Mouse (Mus musculus) layer of hippocampus, adult 8-10 months (tissue): ENCODE measurements at regions not wholly inside any gene's neighbourhood (a gene's known extent, or its start where the extent isn't known, plus 50 kb on each side); places are given as distances from the start of the nearest gene placed in this dataset.
A peak's percentile ranks its signal among the peaks of the same experiment; 100 is the strongest.

Experiments
- DNase-seq, 2 experiments: peaks; one replicate each; pipeline ENCODE4 v3.0.0; 2022; ENCODE audit warnings: low spot score in 2 of 2

DNA sequence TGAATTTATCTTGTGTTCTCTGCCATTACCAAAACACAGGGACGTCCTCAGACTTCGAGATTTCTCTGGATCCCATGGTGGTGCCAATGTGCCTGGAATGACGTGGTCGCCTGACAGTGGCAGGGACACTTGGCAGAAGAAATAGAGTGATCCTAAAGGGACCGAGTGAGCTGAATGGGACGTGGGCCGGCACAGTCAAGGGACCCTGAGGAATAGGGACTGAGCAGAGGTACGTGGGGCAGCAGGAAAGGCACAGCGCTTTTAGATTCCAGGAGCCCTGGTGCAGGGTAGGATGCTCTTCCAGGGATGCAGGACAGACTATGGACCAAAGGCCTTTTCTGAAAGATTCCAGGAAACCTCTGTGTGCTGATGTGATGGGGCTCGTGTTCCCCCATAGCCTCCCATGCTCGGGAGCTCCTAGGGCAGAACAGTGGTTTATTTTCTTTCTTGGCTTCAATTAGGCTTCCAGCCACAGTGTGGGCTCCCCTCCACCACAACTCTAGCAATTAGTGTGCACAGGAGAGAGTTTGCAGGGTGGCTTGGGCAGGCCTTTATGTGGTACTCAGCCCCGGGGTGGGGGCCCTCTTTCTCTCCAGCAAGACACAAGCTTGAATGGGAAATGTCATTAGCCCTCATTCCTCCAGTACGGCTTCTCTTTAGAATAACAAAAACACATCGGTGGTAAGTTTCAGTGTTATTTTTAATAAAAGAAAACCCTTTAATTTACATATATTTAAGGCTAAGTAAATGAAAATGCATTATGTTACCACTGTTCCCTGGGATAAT is 143.0 kb upstream of the A230072I06Rik start:
- peak; percentile 18 to 19 for DNase-seq

- no peak for DNase-seq
These were observed 142.5 kb upstream of the A230072I06Rik start for GRCm38 (mm10) chr8:12136178-12136455.

DNA sequence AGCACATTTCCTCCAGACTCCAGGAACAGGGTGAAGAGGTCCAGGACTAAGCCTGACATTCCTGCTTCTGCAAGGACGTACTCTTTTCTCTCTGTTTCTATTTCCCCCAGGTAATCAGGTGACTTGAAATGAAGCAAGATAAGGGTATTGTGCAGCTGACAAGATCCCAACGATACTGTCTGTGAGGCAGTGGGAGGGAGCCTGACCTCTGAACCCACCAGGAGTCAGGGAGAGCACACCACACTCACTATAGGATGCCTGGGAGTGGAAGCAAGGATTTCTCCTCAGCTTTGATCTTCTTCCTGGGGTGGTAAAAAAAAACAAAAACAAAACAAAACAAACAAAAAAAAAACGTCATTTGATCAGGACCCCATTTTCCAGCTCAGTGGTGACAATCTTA is 141.1 kb upstream of the A230072I06Rik start:
- DNase-seq: no peak

DNA sequence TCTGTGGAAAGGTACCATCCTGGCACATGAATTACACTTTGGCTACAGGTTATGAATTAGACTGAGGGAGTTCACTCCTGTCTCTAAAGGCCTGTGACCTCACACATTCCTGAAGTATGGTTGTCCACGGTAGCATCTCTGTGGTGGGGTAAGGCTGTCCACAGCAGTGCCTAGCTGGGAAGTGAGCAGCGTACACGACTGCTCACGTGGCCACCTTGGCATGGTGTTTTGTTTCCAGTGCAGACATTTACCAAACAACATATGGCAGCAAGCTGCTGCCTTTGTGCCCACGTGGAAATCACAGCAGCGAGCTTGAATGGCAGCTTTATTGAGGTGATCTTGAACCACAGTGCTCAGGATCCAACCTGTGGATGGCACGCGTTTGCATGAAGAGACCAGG is 140.7 kb upstream of the A230072I06Rik start:
- peak in 1 of 2 experiments; percentile 32 for DNase-seq

DNA sequence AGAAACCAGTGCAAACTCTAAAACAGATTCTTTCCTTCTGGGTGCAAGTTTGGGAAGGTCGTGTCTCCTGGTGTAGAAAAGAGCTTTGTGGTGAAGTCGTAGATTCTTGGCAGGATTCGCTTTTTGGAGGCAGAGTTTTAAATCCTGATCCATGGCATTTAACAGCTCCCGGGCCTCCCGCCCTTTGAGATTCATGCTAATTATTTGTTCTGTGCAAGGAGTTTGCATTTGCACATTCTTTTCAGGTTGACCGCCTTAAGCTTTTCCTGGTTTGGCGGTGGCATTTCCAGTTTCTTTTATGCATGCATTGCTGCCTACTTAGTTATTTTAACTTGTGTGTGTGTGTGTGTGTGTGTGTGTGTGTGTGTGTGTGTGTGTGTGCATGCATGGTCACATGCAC is 126.9 kb upstream of the A230072I06Rik start:
- no peak for DNase-seq

DNA sequence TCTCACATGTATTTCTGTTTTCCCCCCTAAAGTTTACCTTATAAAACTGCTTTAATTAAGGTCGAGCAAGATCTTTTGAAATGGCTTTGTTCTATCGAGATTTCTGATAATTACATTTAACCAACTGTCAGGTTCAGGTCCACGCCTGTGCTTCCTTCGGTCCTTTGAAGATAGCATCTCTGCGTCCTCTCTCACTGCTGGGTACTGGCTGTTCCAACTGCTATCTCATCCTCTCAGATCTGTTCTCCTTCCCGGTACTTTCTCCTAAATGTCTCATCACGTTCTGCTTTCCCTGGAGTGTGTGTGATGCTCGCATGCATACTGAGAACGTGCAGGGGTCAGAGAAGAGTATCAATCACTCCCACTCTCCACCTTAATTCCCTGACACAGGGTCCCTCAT is 125.8 kb upstream of the A230072I06Rik start:
- DNase-seq: no peak

- DNase-seq: no peak
These were observed 121.7 kb upstream of the A230072I06Rik start for GRCm38 (mm10) chr8:12156893-12157292.

GRCm38 (mm10) chr8:12158188-12158587 is 120.4 kb upstream of the A230072I06Rik start:
- no peak for DNase-seq

GRCm38 (mm10) chr8:12162921-12163705 is 115.5 kb upstream of the A230072I06Rik start:
- DNase-seq: peak in 1 of 2 experiments; percentile 4

- DNase-seq: peak; percentile 24 to 25
These were observed 113.0 kb upstream of the A230072I06Rik start for GRCm38 (mm10) chr8:12165487-12166152.

DNA sequence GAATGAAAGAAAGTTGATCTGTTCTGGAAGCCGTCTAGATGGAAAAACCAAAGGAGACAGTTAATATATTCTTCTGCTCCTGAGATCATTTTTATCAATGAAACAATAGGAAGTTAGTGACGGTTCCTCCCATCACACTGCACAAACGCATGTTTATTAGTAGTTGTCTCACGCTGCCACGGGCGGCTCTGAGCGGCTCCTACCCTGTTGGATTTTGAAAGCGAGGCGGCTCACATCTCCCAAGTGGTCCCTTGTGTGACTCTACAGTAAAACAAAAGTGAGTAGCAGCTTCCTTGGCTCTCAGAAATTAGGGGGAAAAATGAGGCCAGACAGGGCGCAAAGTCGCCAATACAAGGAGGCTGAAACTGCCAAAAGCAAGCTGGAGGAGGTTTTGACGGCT is 106.8 kb upstream of the A230072I06Rik start:
- DNase-seq: no peak

DNA sequence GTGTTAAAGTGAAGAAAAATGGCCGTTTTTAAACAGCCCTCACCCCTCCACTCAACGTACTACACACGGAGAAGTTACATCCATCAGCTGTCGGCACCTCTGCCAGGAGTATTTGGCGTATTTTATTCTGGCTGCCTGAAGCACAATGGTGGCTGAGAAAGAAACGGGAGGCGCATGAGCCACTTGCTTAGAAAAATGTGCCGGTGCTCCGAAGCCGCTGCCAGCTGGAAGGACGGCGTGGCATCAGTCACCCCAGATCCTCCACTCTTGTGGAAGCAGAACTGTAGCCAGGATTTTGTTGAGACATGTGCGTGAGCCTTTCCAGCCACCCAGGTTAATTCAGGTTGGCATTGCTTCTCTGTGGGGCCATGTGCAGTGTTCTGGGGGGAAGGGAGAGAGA is 103.1 kb upstream of the A230072I06Rik start:
- DNase-seq: no peak

DNA sequence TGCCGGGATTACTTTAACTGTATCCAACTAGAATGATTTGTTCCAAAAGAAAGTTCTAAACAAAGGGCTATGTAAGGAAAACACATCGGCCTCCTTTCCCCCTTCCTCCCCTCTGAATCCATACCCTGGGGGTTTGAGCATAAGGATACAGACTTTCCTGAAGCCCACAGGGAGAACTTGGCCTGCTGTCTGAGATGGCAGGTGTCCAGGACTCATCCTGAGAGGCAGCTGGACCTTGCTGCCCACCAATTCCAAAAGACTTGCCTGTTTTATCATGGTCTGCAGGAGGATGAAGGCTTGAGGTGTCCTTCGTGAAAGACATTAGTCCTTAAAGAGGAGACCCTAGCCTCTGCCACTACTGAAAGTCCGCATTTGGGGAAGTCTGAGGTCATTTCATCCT is 94.0 kb upstream of the A230072I06Rik start:
- DNase-seq: no peak

DNA sequence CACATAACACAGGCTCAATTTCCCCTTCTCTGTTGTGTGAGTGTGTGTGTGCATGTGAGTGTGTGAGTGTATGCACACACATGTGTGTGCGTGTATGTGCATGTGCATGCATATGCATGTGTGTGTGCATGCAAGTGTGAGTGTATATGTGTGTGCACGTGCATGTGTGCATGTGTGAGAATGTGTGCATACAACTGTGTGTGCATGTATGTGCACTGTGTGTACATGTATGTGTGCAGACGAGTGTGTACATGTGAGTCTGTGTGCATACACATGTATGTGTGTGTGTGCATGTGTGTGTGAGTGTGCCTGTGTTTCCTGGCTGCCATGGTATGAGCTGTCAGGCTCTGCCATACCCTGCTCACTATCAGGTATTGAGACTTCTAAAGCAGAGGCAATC is 91.3 kb upstream of the A230072I06Rik start:
- DNase-seq: no peak

GRCm38 (mm10) chr8:12188451-12188850 is 90.2 kb upstream of the A230072I06Rik start:
- no peak for DNase-seq

GRCm38 (mm10) chr8:12188960-12189359 is 89.7 kb upstream of the A230072I06Rik start:
- no peak for DNase-seq

DNA sequence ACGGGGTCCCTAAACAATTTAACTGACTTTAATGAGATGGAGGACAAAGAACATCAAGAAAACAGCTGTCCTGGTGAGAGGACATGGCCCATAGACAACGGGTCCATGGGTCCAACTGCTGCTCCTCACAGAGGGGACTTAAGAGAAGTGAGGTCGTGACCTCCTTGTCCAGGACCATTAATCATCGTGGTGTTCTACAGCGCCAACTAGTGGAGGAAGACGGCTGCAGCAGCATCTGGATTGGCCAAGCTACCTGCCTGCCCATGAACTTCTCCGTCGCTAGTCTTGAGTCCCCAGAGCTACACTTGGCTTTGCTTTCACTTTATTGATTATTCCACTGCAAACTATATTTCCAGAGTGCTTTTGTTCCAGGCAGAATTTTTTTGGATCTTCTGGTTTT is 86.6 kb upstream of the A230072I06Rik start:
- no peak for DNase-seq

GRCm38 (mm10) chr8:12205909-12206308 is 72.7 kb upstream of the A230072I06Rik start:
- DNase-seq: no peak

- no peak for DNase-seq
These were observed 71.2 kb upstream of the A230072I06Rik start for GRCm38 (mm10) chr8:12207412-12207811.

- DNase-seq: no peak
These were observed 64.8 kb upstream of the A230072I06Rik start for GRCm38 (mm10) chr8:12213774-12214173.

DNA sequence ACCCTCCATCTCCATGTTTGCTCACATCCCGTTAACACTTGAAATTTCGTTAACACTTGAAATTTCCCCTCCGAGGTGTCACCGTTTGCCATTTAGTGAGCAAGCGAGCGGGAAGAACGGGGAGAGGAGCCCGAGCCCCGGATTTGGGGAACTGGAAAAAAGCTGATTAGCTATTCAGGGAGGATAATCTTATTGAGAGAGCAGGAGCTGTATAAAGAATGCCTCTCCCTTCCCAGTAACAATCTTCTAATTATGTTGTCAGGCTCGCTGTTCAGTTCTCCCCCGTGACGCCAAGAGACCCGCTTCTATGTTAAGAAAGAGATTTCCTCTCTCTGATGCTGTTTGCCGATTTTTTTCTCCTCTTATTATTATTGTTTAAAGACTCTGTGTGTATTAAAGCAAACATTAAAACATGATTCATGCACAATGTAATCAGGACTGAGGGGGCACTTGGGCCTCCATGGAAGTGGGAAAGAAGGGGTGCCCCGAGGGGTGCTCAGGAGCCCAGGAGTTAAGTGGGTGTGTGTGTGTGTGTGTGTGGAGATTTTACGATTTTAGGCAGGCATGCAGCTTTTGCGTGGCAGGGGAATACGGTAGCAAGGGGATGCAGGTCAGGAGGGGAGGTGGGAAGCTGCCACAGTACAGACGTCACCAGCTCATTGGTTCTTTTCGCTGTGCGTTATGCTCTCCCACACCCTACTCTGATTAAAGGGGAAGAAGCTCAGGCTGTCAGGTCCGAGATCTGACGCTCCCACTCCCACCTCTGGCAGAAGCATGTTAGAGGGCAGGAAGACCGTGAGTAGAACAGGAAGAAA is 64.2 kb upstream of the A230072I06Rik start:
- no peak for DNase-seq

DNA sequence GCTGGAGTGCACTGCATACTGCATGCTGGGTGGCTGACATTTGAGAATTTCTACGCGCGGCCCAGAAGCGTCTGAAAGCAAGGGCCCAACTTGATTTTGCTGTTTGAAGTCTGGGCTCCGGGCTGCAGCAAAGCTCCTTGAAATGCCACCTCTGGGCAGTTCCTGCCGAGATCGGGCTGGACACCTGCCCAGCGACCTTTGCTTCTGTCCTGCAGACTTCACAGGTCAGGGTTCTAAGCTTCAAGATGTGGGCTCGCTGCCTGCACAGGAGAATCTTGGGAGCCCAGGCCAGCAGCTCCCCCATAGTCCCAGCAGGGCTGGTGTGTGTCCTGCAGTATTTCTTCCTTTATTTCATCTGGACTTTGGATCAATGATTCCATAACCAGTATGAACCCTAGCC is 57.1 kb upstream of the A230072I06Rik start:
- no peak for DNase-seq
